Mouse (Mus musculus) cerebellum, adult 8-10 months (tissue): ENCODE data around the gene Maml3.

Experiments used
- DNase-seq: peaks from one replicate; pipeline ENCODE4 v3.0.0; 2022

The Maml3 gene

DNA sequence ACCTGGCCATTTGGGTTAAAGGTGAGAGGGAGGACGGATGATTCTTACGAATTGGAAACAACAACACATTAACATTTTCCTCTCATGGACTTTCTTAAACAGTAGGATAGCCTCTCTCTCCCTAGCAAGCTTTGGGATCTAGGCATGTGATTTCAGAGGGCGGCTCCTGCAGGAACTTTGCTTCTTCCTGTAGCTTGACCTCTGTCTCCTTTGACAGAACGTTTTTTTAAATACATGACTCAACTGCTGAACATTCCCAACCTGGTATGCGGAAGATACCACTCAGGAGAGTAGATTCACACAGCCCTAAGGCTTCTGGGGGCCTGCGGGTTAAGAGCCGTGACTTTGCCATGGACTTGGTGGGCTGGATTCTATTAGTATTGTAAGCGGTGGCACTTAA is 455.4 kb downstream of the Maml3 start:
- DNase-seq, result no peak

DNA sequence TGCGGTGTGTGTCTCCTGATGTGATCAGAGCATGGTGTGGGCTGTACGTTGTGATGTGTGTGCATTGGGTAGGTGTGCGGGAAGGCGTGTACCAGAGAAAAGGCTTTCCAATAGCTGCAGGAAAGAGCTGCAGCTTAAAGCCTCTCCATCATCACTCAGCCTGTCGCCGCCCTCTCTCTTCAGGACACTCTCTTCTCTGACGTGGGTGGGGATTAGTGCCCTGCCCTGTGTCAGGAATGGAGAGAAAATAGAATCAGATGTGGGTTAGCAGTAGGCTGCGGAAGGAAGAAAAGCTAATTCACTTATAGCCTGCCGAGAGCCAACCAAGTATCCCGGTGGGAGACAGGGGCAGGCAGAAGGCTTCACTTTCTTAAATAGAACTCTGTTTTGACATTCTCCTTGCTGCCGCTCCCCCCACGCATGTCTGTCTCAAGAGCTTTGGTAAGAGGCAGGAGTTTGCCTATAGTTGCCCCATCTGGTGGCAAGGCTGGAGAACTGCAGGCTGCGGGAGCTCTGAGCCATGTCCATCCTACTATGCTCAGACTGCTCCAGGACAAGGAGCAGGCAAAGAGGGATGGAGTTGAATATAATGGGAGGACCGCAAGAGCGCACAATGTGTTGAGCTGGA is 456.7 kb downstream of the Maml3 start:
- peak; percentile 79 for DNase-seq

DNA sequence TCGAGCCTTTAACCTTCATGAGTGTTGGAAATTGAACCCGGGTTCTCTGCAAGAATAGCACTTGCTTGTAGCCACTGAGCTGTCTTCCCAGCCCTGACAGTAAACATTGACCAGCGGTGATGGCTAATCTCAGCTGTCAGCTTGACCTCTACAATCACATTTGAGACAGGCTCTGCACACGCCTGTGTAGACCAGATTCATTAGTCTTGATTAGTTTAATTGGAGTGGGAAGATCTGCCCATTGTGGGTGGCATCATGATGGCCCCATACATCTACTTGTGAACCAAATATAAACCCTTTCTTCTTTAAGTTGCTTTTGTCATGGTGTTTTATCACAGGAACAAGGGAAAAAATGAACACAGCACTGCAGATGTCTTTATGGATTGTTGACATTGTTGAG is 457.5 kb downstream of the Maml3 start:
- no peak for DNase-seq

DNA sequence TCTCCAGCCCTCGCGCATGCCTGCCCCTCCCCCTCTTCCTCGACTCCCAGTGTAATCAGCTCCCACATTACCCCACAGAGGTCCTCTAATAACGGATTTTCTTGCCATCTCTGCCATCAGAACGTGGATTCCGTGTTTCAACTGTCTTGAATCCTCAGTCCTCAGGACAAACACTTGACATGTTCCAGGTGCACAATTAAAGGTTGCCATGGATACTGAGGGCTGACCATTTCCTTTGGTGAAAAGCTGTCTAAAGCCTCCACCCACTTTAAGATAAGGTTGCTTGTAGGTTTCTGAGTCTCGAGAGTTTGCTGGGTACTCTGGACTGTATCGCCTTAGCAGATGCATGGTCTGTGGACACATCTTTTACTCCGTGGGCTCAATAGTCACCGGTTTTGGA is 458.6 kb downstream of the Maml3 start:
- no peak for DNase-seq

DNA sequence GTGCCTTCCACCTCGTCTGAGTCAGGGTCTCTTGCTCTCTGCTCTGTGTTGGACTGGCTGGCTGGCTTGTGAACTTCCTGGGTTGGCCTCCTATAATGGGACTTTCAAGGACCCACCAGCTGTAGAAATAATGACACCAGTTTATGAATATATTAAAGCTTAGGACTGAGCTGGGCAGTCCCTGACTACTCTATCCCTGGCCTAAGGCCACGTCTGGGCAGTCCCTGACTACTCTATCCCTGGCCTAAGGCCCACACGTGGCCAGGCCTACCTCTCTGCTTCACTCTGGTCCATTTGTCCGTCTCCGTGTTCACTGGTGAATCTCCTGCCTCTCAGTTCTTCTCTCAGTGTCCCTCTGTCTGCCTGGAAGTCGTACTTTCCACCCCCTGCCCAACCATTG is 459.4 kb downstream of the Maml3 start:
- no peak for DNase-seq

DNA sequence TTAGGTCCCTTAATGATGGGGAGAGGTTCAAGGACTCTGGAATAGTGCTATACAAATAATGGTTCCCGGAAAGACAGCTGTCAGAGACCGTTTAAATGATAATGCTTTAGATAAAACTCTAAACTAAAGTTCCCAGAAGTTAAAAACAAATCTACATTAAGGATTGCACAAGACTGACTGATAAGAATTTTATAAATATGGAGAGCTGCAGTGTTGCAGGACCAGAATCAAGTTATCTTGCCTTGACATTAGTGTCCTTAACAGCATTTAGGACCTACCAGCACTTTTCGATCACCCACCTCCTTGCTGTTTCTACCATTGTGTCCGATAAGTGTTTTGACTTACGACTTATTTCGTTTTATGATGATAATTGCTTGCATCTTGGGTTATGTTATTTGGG is 466.6 kb downstream of the Maml3 start:
- no peak for DNase-seq

DNA sequence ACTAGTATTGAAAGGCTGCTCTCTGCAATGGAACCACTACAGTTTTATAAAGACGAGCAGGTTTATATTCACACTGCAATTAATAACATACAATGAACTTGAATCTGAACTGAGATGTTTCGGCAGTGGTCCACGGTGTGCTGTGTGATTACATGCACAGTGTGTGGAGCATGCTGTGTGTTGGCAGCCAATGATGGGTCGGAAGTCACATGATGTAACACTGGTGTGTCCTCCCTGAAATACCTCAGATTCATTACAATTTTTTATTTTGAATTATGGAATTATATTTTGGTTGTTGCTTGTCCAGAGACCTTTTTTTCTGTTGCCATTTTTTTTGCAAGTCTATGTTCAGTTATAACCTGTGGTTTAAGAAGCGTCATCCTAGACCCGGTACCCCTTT is 467.6 kb downstream of the Maml3 start:
- DNase-seq, result no peak

DNA sequence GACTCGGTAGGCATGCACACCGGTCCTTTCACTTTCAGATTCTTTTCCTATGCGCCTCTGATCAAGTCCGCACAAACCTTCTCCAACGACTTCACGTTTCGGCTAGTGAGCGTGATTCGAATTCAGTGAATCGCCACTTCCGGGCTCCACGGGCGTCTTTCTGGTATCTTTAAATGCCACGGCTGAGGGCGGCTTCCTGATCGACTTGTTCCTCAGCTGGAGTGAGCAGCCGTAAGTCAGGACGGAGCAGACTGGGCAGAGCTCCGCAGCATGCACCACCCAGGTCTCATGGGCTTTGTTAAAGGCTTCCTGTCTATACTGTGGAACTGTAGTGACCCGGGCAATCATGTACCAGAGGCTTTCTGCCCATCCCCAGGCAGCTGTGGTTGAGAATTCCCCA is 468.2 kb downstream of the Maml3 start:
- DNase-seq, result no peak

DNA sequence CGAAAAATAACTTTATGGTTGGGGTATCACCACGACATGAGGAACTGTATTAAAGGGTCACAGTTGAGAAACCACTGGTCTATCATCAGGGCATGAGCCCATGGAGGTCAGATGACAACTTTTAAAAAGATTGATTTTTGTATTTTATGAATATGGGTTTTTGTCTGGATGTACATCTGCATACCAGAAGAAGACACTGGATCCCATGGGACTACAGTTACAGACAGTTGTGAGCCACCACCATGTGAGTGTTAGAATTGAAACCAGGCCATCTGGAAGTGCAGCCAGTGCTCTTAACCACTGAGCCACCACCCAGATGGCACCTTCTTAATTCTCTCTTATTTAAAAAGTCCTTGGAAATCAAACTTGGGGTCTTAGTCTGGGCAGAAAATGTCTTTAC is 468.9 kb downstream of the Maml3 start:
- DNase-seq, result no peak
